Mouse (Mus musculus): ENCODE results near the gene Dnah5. TPM values are rescaled to one million over a fixed set of nuclear protein-coding genes. Genes with fewer than 3 reads are reported as not detected.
"Not testable (repeated sequence)": the region's sequence is repeated elsewhere in the genome, so short reads cannot be mapped to it uniquely, and the experiment has no call there.

The Dnah5 gene
- polyA plus RNA-seq, 1 experiment from 2014 or later, result 0.14 TPM

DNA sequence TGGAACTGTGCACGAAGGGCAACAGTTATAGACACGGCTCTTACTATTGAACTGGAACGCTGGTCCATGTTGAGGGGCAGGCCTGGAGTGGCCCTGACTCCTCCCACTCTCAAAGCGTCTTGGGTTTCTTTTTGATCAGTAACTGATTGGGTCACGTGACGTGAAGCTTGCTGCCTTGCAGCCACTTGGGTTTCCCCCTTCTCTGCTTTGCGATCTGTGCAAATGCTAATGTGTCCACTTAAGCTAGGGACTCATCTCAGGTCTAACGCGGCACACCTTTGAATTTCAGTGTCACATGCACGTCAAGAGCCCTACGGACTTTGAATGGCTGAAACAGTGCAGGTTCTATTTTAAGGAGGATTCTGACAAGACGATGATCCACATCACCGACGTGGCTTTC, 109.9 kb downstream of the Dnah5 start:
- Histone ChIP-seq H3K9ac (no peak overlapping the region), H3K27me3 (no peaks in the 10 kb centered on the region), H3K4me3 (no peak overlapping the region), H3K4me1 (replicated peaks) (no peaks in the 10 kb centered on the region), H3K4me2 (no peak overlapping the region), H3K27ac (replicated peaks) (no peak overlapping the region), H3K36me3 (no peaks in the 10 kb centered on the region), H3K9me3 (no peaks in the 10 kb centered on the region)
- no peak for ATAC-seq (ENCODE audit: low FRiP score, low read depth)
- 78% methylated on average over 14 of the region's 14 CpGs for WGBS

DNA sequence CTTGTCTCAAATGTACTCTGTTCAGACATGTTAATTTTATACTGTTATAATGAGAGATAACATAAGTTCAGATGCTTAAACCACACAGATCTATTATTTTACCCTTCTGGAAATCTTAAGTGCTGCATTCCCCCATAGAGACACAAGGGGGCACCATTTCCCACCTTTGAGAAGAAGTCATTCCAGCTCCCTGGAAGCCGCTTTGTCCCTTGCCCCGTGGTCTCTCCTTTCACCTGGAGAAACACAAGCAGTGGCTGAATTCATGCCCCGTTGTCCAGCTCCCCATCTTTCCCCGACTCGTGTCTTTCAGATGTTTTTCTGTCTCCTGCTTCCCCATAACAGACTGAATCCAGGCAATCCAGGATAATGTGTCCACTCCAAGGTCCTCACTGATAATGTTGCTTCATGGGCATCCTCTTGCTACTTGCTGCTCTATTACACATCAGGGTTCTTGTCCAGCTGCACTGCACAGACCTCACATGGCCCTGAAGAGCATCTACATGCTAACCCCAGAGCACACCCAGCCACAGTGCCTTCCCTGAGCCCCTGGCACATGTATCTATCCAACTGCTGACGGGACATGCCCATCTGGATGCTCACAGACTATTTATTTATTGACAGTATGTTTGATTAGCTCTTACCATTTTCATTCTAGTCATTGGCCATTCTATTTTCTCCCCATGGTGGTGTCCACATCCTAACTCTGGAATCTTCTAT, 112.4 kb downstream of the Dnah5 start:
- Histone ChIP-seq H3K4me2 (peak overlapping the region; percentile 22; the same call in 1 of the 2 replicates), H3K27ac (replicated peaks) (no peak overlapping the region), H3K9ac (no peak overlapping the region), H3K36me3 (no peaks in the 10 kb centered on the region), H3K4me1 (replicated peaks) (no peaks in the 10 kb centered on the region), H3K27me3 (no peaks in the 10 kb centered on the region), H3K4me3 (no peak overlapping the region), H3K9me3 (no peaks in the 10 kb centered on the region)
- WGBS, result 27% methylated on average over 6 of the region's 6 CpGs
- ATAC-seq (ENCODE audit: low FRiP score, low read depth), result peak; percentile 30; the same call in 1 of the 2 replicates

DNA sequence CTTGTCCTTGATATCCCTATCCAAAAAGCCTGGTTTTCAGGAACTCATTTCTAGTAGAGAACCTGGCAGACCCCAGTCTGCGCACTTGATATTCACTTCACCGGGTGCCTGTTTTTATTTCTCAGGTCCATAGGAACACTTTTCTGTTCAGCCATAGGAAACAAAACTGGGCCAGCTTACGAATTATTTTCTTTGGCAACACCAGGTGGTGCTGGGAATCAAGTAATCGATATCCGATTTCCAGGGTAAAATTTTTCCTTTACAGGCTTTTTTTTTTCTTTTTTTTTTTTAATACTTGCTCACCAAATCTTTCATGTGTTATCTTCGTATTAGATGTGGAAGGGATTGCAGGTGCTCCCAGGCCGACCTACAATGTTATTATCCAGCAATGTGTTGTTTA, 119.0 kb downstream of the Dnah5 start:
- 0 out of 2 replicates have a peak, but pooled peaks cover 3% of the 10 kb centered on the region for H3K27me3 ChIP-seq
- WGBS, result 88% methylated on average over 7 of the region's 7 CpGs

DNA sequence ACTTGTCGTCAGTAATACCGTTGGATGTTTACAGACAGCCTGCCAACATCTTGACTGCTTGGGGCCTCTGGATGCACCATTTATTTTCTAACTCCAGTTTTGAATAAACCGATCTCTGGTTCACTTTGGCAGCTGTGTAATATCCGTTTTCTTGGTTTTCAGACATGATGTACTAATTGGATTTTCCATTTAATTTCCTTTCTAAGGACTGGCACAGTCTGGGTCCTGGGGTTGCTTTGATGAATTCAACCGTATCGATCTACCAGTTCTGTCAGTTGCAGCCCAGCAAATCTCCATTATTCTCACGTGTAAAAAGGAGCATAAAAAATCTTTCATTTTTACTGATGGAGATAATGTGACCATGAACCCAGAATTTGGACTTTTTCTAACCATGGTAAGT, 123.4 kb downstream of the Dnah5 start:
- WGBS, result 33% methylated on average over 7 of the region's 7 CpGs
- no peak overlapping the region for H3K4me3 ChIP-seq

More for the DNA sequence above, 119.0 kb downstream of the Dnah5 start:
- no peak for ATAC-seq (ENCODE audit: low FRiP score, low read depth)
- H3K36me3 ChIP-seq, result no peaks in the 10 kb centered on the region
- H3K4me3 ChIP-seq, result no peak overlapping the region
- no peak overlapping the region for H3K27ac ChIP-seq (replicated peaks)
- H3K9me3 ChIP-seq, result no peaks in the 10 kb centered on the region
- no peak overlapping the region for H3K9ac ChIP-seq
- no peak overlapping the region for H3K4me2 ChIP-seq
- no peaks in the 10 kb centered on the region for H3K4me1 ChIP-seq (replicated peaks)

DNA sequence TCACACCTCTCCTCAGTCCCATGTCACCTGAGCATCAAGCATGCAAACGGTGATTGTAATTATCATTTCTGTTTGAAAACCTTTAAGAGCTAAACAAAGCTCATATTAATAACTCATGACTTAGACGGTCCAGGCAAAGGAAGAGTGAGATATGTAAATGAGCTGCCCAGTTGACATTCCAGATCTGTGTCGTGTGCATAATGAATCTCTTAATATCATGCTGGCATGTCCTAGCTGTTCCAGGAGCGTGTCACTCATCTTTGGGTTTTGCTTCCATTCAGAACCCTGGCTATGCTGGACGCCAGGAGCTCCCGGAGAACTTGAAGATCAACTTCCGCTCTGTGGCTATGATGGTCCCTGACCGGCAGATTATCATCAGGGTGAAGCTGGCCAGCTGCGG, 123.9 kb downstream of the Dnah5 start:
- Histone ChIP-seq H3K27ac (replicated peaks) (no peak overlapping the region), H3K36me3 (no peaks in the 10 kb centered on the region), H3K4me2 (no peak overlapping the region), H3K9me3 (no peaks in the 10 kb centered on the region), H3K9ac (no peak overlapping the region), H3K27me3 (no peaks in the 10 kb centered on the region), H3K4me3 (no peak overlapping the region), H3K4me1 (replicated peaks) (no peaks in the 10 kb centered on the region)
- 0 out of 2 replicates have a peak, but pooled peaks have one; percentile 38 for ATAC-seq (ENCODE audit: low FRiP score, low read depth)
- 56% methylated on average over 9 of the region's 9 CpGs for WGBS

More for the DNA sequence above, 123.4 kb downstream of the Dnah5 start:
- 0 out of 2 replicates have a peak, but pooled peaks have one; percentile 56 for ATAC-seq (ENCODE audit: low FRiP score, low read depth)
- Histone ChIP-seq H3K36me3 (no peaks in the 10 kb centered on the region), H3K9me3 (no peaks in the 10 kb centered on the region), H3K4me1 (replicated peaks) (no peaks in the 10 kb centered on the region), H3K4me2 (no peak overlapping the region), H3K27ac (replicated peaks) (no peak overlapping the region), H3K27me3 (no peaks in the 10 kb centered on the region), H3K9ac (no peak overlapping the region)

DNA sequence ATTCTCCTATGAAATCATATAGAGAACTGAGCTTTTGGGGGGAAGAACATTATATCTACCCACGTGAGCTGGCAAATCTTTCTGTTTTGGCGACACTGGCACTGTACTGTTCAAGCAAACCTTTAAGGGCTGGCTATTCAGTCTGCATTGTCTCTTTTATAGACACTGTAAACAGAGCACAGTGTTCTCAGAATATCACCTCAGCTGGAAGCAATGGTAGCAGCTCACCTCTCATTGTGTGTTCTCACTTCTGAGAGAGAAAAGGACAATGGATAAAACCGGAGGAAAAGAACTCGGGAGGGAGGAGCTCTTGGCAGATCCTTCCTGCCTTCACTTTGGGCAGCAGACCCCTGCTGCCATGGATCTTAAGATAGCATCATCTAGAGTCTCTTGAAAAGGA, 137.6 kb downstream of the Dnah5 start:
- H3K4me1 ChIP-seq (replicated peaks), result no peaks in the 10 kb centered on the region
- H3K27ac ChIP-seq (replicated peaks), result no peak overlapping the region
- H3K9ac ChIP-seq, result no peak overlapping the region
- no peak overlapping the region for H3K4me2 ChIP-seq
- 27% methylated on average over 4 of the region's 4 CpGs for WGBS
- no peak overlapping the region for H3K4me3 ChIP-seq
- no peaks in the 10 kb centered on the region for H3K36me3 ChIP-seq
- no peak for ATAC-seq (ENCODE audit: low FRiP score, low read depth)
- no peaks in the 10 kb centered on the region for H3K27me3 ChIP-seq
- no peaks in the 10 kb centered on the region for H3K9me3 ChIP-seq

DNA sequence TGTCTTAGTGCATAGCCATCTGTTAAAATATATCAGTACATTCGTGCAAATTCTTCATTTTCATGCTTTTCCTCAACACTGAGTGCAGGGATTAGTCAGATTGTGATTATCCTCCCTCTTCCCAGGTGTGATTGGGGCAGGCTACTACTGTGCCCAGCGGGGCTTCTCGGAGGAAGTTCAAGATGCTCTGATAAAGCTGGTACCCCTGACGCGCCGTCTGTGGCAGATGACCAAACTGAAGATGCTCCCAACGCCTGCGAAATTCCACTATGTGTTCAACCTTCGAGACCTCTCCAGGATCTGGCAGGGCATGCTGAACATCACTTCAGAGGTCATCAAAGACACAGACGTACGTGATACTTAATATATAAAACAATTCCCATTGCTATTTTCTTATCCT, 164.0 kb downstream of the Dnah5 start:
- ATAC-seq (ENCODE audit: low FRiP score, low read depth), result no peak
- WGBS, result 79% methylated on average over 11 of the region's 11 CpGs
- Histone ChIP-seq H3K4me1 (replicated peaks) (no peaks in the 10 kb centered on the region), H3K4me2 (no peak overlapping the region), H3K27me3 (no peaks in the 10 kb centered on the region), H3K9ac (no peak overlapping the region), H3K36me3 (no peaks in the 10 kb centered on the region), H3K9me3 (no peaks in the 10 kb centered on the region), H3K4me3 (no peak overlapping the region), H3K27ac (replicated peaks) (no peak overlapping the region)

DNA sequence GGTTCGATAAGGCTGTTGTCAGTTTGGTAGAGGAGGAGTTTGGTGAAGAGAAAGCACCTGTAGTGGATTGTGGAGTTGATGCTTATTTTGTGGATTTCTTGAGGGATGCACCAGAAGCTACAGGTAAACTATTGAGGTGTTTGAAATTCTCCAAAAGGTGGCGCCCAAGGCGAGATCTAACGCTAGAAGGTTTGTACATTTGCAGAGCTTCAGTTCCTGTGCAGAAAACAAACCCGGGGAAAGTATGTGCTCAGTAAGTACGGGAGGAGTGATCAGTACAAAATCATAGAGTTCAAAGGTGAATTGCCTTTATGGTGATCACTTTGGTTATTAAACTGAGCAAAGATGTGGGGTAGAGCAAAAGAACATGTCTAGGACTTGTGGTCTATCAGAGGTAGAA, 166.9 kb downstream of the Dnah5 start:
- no peak for ATAC-seq (ENCODE audit: low FRiP score, low read depth)
- no peaks in the 10 kb centered on the region for H3K27me3 ChIP-seq
- H3K9me3 ChIP-seq, result no peaks in the 10 kb centered on the region
- H3K4me2 ChIP-seq, result no peak overlapping the region
- no peak overlapping the region for H3K27ac ChIP-seq (replicated peaks)
- H3K4me3 ChIP-seq, result no peak overlapping the region
- no peaks in the 10 kb centered on the region for H3K36me3 ChIP-seq
- WGBS, result 85% methylated on average over 6 of the region's 6 CpGs
- no peak overlapping the region for H3K9ac ChIP-seq
- H3K4me1 ChIP-seq (replicated peaks), result no peaks in the 10 kb centered on the region

DNA sequence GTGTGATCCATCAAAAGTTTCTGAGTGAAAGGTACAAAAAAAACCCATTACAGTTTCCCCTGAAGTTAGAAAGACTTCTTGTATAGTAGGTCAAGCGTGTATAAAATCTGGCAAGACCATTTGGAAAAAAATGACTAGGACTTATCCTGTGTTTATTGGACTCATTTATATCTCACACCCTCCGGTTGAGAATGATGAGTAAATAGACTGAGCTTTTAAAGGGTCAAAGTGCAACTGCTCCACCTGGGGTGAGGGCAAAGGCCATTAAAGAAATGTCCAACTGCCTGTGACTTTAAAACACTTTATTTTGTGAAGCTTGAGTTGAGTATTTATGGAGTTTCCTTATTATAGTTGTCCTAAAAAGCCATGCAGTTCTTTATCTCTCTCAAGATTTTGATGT, 168.0 kb downstream of the Dnah5 start:
- no peak overlapping the region for H3K27ac ChIP-seq (replicated peaks)
- ATAC-seq (ENCODE audit: low FRiP score, low read depth), result no peak
- no peaks in the 10 kb centered on the region for H3K4me1 ChIP-seq (replicated peaks)
- no peaks in the 10 kb centered on the region for H3K27me3 ChIP-seq
- no peak overlapping the region for H3K4me2 ChIP-seq
- H3K4me3 ChIP-seq, result no peak overlapping the region
- WGBS, result 79% methylated on average over 2 of the region's 2 CpGs
- no peaks in the 10 kb centered on the region for H3K36me3 ChIP-seq
- H3K9ac ChIP-seq, result no peak overlapping the region
- no peaks in the 10 kb centered on the region for H3K9me3 ChIP-seq

DNA sequence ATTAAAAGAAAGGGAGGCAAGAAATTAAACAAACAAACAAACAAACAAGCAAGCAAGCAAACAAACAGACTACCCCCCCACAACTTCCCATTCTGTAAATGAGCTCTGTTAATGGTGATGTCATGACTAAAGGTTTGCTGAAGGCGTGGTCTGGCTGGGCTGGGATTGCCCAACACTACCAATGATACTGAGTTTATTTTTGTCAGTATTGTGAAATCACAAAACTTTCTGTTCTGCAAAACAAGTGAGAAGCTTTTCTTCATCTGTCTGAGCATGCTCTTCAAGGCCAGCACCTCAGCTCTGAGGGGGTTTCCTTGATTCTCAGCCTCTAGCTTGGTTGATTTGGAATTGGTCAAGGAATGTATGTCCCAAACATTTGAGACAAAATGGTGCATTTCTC, 170.8 kb downstream of the Dnah5 start:
- Histone ChIP-seq H3K4me3 (no peak overlapping the region), H3K36me3 (no peaks in the 10 kb centered on the region), H3K9ac (no peak overlapping the region), H3K9me3 (no peaks in the 10 kb centered on the region), H3K27me3 (no peaks in the 10 kb centered on the region), H3K4me2 (no peak overlapping the region), H3K27ac (replicated peaks) (no peak overlapping the region), H3K4me1 (replicated peaks) (no peaks in the 10 kb centered on the region)
- 91% methylated on average over 1 of the region's 1 CpGs for WGBS
- no peak for ATAC-seq (ENCODE audit: low FRiP score, low read depth)

DNA sequence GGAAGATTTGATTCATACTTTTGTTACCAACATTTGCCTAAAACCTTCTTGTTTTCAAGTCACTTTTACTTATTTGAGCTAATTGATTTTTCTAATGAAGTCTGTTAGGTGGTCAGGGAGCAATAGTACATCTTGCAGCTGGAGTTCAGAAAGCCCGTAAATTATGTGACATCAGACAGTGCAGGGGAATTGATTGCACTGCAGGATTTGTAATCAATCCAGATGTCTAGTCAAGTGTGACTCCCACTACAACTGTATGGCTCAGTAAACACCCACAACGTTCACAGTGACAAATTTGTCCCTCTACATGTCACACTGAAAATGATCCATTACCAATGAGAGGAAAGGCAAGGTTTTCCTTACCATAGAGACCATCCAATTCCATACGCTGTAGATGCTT, 177.4 kb downstream of the Dnah5 start:
- no peak overlapping the region for H3K4me3 ChIP-seq
- no peak overlapping the region for H3K9ac ChIP-seq
- H3K9me3 ChIP-seq, result no peaks in the 10 kb centered on the region
- no peak for ATAC-seq (ENCODE audit: low FRiP score, low read depth)
- no peaks in the 10 kb centered on the region for H3K36me3 ChIP-seq
- H3K27me3 ChIP-seq, result no peaks in the 10 kb centered on the region
- H3K4me1 ChIP-seq (replicated peaks), result no peaks in the 10 kb centered on the region
- no peak overlapping the region for H3K27ac ChIP-seq (replicated peaks)
- H3K4me2 ChIP-seq, result no peak overlapping the region
- 57% methylated on average over 3 of the region's 3 CpGs for WGBS

- H3K9ac ChIP-seq; H3K4me2 ChIP-seq; H3K27me3 ChIP-seq; H3K27ac ChIP-seq (replicated peaks); H3K4me1 ChIP-seq (replicated peaks); H3K9me3 ChIP-seq; H3K36me3 ChIP-seq; ATAC-seq (ENCODE audit: low FRiP score, low read depth); H3K4me3 ChIP-seq: not testable (repeated sequence)
These were observed 190.2 kb downstream of the Dnah5 start for GRCm38 (mm10) chr15:28393723-28394122.

- no peaks in the 10 kb centered on the region for H3K36me3 ChIP-seq
- H3K4me2 ChIP-seq, result no peak overlapping the region
- H3K9ac ChIP-seq, result no peak overlapping the region
- ATAC-seq (ENCODE audit: low FRiP score, low read depth), result no peak
- no peaks in the 10 kb centered on the region for H3K27me3 ChIP-seq
- H3K4me3 ChIP-seq, result no peak overlapping the region
- H3K9me3 ChIP-seq, result no peaks in the 10 kb centered on the region
- H3K4me1 ChIP-seq (replicated peaks), result 0 out of 2 replicates have a peak, but pooled peaks cover 4% of the 10 kb centered on the region
- H3K27ac ChIP-seq (replicated peaks), result no peak overlapping the region
- 84% methylated on average over 4 of the region's 4 CpGs for WGBS
These were observed 191.9 kb downstream of the Dnah5 start for GRCm38 (mm10) chr15:28395481-28395880.

Data from hindbrain, embryonic 15.5 days (tissue).